Mouse (Mus musculus): ENCODE results near the gene Fzd9. TPM values are rescaled to one million over a fixed set of nuclear protein-coding genes. Genes with fewer than 3 reads are reported as not detected.

Gene Fzd9
- polyA plus RNA-seq, 1 experiment from 2014 or later, result 27.7 TPM

DNA sequence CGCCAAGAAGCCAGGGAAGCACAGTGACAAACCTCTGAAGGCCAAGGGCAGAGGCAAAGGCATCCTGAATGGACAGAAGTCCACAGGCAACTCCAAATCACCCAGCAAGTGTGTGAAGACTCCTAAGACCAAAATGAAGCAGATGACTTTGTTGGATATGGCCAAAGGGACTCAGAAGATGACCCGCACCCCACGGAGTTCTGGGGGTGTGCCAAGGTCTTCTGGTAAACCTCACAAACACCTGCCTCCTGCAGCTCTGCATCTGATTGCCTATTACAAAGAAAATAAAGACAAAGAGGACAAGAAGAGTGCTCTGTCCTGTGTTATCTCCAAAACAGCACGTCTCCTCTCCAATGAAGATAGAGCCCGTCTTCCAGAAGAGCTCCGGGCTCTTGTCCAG lies 34.2 kb downstream of the Fzd9 start:
- no peak for ATAC-seq (ENCODE audit: low FRiP score)
- Histone ChIP-seq H3K4me2 (no peak overlapping the region), H3K4me1 (no peaks in the 10 kb centered on the region), H3K9ac (no peak overlapping the region), H3K4me3 (replicated peaks) (no peak overlapping the region), H3K27ac (no peak overlapping the region), H3K36me3 (replicated peaks) (peaks cover 94% of the 10 kb centered on the region), H3K9me3 (no peaks in the 10 kb centered on the region), H3K27me3 (no peaks in the 10 kb centered on the region)
- WGBS, result 94% methylated on average over 6 of the region's 6 CpGs

DNA sequence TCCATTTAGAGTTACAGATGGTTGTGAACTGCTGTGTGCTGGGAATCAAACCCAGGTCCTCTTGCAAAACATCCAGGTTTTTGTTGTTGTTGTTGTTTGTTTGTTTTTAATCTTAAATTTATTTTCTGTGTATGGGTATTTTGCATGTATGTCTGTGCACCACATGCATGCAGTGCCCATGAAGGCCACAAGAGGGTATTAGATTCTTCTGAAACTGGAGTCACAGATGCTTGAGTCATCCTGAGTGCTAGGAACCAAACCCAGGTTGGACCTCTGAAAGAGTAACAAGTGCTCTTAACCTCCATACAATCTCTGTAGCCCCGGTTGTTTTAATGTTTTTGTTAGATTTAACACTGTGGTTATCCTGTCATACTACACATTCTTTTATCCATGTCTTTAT lies 42.8 kb downstream of the Fzd9 start:
- ATAC-seq (ENCODE audit: low FRiP score), result no peak
- Histone ChIP-seq H3K9me3 (no peaks in the 10 kb centered on the region), H3K4me1 (no peaks in the 10 kb centered on the region), H3K36me3 (replicated peaks) (peaks cover 94% of the 10 kb centered on the region), H3K27me3 (no peaks in the 10 kb centered on the region), H3K27ac (no peak overlapping the region), H3K9ac (no peak overlapping the region), H3K4me2 (no peak overlapping the region), H3K4me3 (replicated peaks) (no peak overlapping the region)
- WGBS, result 97% methylated on average over 1 of the region's 1 CpGs

DNA sequence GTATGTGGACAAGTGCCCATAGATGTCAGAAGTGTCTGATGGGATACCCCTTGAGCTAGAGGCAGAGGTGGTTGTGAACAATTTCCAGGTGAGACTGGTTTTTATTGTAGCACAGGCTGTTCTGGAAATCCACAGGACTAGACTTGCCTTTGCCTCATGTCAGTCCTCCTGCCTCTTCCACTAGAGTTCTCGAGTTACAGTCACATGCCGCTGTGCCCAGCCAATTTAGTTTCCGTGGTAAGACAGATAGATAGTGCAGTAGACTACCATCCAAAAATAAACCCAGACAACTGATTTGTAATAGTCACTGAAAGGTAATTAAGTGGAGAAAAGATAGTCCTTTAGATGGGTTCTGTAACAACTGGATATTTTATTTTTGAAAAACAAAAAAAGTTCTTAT lies 48.3 kb downstream of the Fzd9 start:
- WGBS, result 85% methylated on average over 3 of the region's 3 CpGs
- no peaks in the 10 kb centered on the region for H3K4me1 ChIP-seq
- H3K36me3 ChIP-seq (replicated peaks), result peaks cover 89% of the 10 kb centered on the region
- no peak for ATAC-seq (ENCODE audit: low FRiP score)
- no peaks in the 10 kb centered on the region for H3K27me3 ChIP-seq
- no peak overlapping the region for H3K4me2 ChIP-seq
- H3K27ac ChIP-seq, result no peak overlapping the region
- H3K4me3 ChIP-seq (replicated peaks), result no peak overlapping the region
- no peaks in the 10 kb centered on the region for H3K9me3 ChIP-seq
- H3K9ac ChIP-seq, result no peak overlapping the region

Small RNAs within 50 kb of the gene (microRNA-seq; reads per million reads assigned to microRNA genes)
- gene Gm25315, result not detected

Other genes with a start within 250 kb of the Fzd9 start
- 42.3 and 43.1 TPM in 2 replicates for gene Abhd11, start 242.1 kb downstream of the Fzd9 start, polyA plus RNA-seq (2016; fragmentation: Nextera tagmentation; extraction: Ambion mirVana)
- gene Stx1a, start 227.7 kb downstream of the Fzd9 start, polyA plus RNA-seq (2016; fragmentation: Nextera tagmentation; extraction: Ambion mirVana), result 21.8 and 22.3 TPM in 2 replicates
- gene Dnajc30, start 187.0 kb downstream of the Fzd9 start, polyA plus RNA-seq (2016; fragmentation: Nextera tagmentation; extraction: Ambion mirVana), result 27.9 TPM in 2 replicates
- gene Bud23, start 186.3 kb downstream of the Fzd9 start, polyA plus RNA-seq (2016; fragmentation: Nextera tagmentation; extraction: Ambion mirVana), result 111 and 125 TPM in 2 replicates
- gene Vps37d, start 173.0 kb downstream of the Fzd9 start, polyA plus RNA-seq (2016; fragmentation: Nextera tagmentation; extraction: Ambion mirVana), result 21.9 and 23.2 TPM in 2 replicates
- 2.7 and 3.1 TPM in 2 replicates for gene Mlxipl, start 161.3 kb downstream of the Fzd9 start, polyA plus RNA-seq (2016; fragmentation: Nextera tagmentation; extraction: Ambion mirVana)
- gene Tbl2, start 101.6 kb downstream of the Fzd9 start, polyA plus RNA-seq (2016; fragmentation: Nextera tagmentation; extraction: Ambion mirVana), result 27.5 and 29.6 TPM in 2 replicates
- gene Bcl7b, start 82.9 kb downstream of the Fzd9 start, polyA plus RNA-seq (2016; fragmentation: Nextera tagmentation; extraction: Ambion mirVana), result 46.6 TPM in 2 replicates
- 75.0 and 75.4 TPM in 2 replicates for gene Baz1b, start 64.0 kb downstream of the Fzd9 start, polyA plus RNA-seq (2016; fragmentation: Nextera tagmentation; extraction: Ambion mirVana)
- gene Fkbp6, start 98.8 kb upstream of the Fzd9 start, polyA plus RNA-seq (2016; fragmentation: Nextera tagmentation; extraction: Ambion mirVana), result 0.17 TPM in 1 of 2 replicates, not detected in the other
- gene Trim50, start 102.1 kb upstream of the Fzd9 start, polyA plus RNA-seq (2016; fragmentation: Nextera tagmentation; extraction: Ambion mirVana), result not detected in 2 replicates
- gene Nsun5, start 118.7 kb upstream of the Fzd9 start, polyA plus RNA-seq (2016; fragmentation: Nextera tagmentation; extraction: Ambion mirVana), result 34.9 and 35.6 TPM in 2 replicates
- gene Pom121, start 143.3 kb upstream of the Fzd9 start, polyA plus RNA-seq (2016; fragmentation: Nextera tagmentation; extraction: Ambion mirVana), result 23.4 and 27.0 TPM in 2 replicates